Mouse (Mus musculus) neural tube, embryonic 11.5 days (tissue): Measurements from ENCODE around the gene Macrod2. TPM values are rescaled to one million over a fixed set of nuclear protein-coding genes. Genes with fewer than 3 reads are reported as not detected.

Source experiments
- ATAC-seq: fragments of 200-750 bp; cut with Nextera tagmentation; 2 replicates; pipeline ENCODE4 v1.8.0; 2017; ENCODE audit warnings: moderate number of reproducible peaks, mild to moderate bottlenecking, moderate TSS enrichment, moderate library complexity; ENCODE audit not compliant: insufficient read depth, low FRiP score, low TSS enrichment
- DNase-seq: peaks from one replicate; pipeline ENCODE4 v3.0.0-alpha.2; 2015; ENCODE audit warnings: low spot score
- H3K27ac ChIP-seq: fragments of 300-500 bp; sonication (generic); 2 replicates; pipeline ENCODE4 v1.5.1; 2014; ENCODE audit warnings: low read depth, mild to moderate bottlenecking, low read length
- H3K27me3 ChIP-seq: fragments of 300-500 bp; sonication (generic); 2 replicates; pipeline ENCODE4 v1.6.1; 2014; ENCODE audit warnings: mild to moderate bottlenecking, low read length, mixed read lengths; ENCODE audit not compliant: control insufficient read depth, insufficient read depth
- H3K36me3 ChIP-seq: fragments of 300-500 bp; sonication (generic); 2 replicates; pipeline ENCODE4 v1.6.1; 2014; ENCODE audit warnings: mild to moderate bottlenecking, low read length, moderate library complexity, mixed read lengths; ENCODE audit not compliant: control insufficient read depth, insufficient read depth
- H3K4me1 ChIP-seq: fragments of 300-500 bp; sonication (generic); 2 replicates; pipeline ENCODE4 v1.6.1; 2014; ENCODE audit warnings: low read length, mixed read lengths; ENCODE audit not compliant: control insufficient read depth, insufficient read depth
- H3K4me2 ChIP-seq: fragments of 300-500 bp; sonication (generic); 2 replicates; pipeline ENCODE4 v1.6.1; 2014; ENCODE audit warnings: low read depth, mild to moderate bottlenecking, moderate library complexity
- H3K4me3 ChIP-seq: fragments of 300-500 bp; sonication (generic); 2 replicates; pipeline ENCODE4 v1.5.1; 2014; ENCODE audit warnings: low read depth, low read length
- H3K9ac ChIP-seq: fragments of 300-500 bp; sonication (generic); 2 replicates; pipeline ENCODE4 v1.6.1; 2014; ENCODE audit warnings: mild to moderate bottlenecking, low read length
- H3K9me3 ChIP-seq: fragments of 300-500 bp; sonication (generic); 2 replicates; pipeline ENCODE4 v1.6.1; 2016; ENCODE audit warnings: low read length; ENCODE audit not compliant: control insufficient read depth
- WGBS: fragments of 180-500 bp; shearing (Covaris S2); extraction: QIAGEN DNeasy Blood & Tissue Kit; methylation state at CpG from one replicate; pipeline ENCODE4 v1.1.7; 2014; 5-methylcytosine and 5-hydroxymethylcytosine counted together
- polyA plus RNA-seq: library from polyadenylated mRNA; unstranded; fragments of >200 nt; fragmentation: Nextera tagmentation; extraction: Ambion mirVana; gene quantifications from 2 replicates; pipeline ENCODE4 v1.2.1, GENCODE M21; 2014

Gene Macrod2
- polyA plus RNA-seq, 1 experiment from 2014 or later, result 46.0 TPM

- H3K27ac ChIP-seq, result no peak overlapping the region
- no peak overlapping the region for H3K4me2 ChIP-seq
- no peaks in the 10 kb centered on the region for H3K36me3 ChIP-seq
- no peak for DNase-seq
- no peak overlapping the region for H3K9ac ChIP-seq
- H3K9me3 ChIP-seq, result no peaks in the 10 kb centered on the region
- no peak for ATAC-seq
- H3K27me3 ChIP-seq, result no peaks in the 10 kb centered on the region
- H3K4me3 ChIP-seq, result no peak overlapping the region
- H3K4me1 ChIP-seq, result no peaks in the 10 kb centered on the region
- WGBS, result 83% methylated on average over 2 of the region's 2 CpGs
Observed at GRCm38 (mm10) chr2:140621730-140622337, 226.7 kb downstream of the Macrod2 start.

DNA sequence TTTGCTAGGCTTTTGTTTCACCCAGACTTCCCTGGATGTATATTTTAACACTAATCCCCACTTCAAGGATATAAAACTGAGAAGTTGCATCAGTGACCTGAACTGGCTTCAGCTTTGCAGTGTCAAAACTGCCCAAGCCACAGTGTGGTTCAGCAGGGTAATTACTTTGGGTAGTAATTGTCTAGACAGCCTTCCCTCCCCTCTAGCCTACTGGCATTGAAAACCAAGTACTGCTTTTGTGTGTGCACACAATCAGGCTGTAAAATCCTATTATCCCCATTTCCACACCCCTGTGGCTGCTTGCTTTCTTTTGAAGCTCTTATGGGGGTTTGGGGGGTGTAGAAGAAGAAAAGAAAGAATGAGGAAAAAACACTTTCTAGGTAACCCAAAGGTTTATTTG, 258.4 kb downstream of the Macrod2 start:
- ATAC-seq, result peak; percentile 82
- H3K9me3 ChIP-seq, result no peaks in the 10 kb centered on the region

GRCm38 (mm10) chr2:140653978-140654377, 258.9 kb downstream of the Macrod2 start:
- Histone ChIP-seq H3K27ac (no peak overlapping the region), H3K4me3 (no peak overlapping the region), H3K9me3 (no peaks in the 10 kb centered on the region), H3K9ac (no peak overlapping the region), H3K4me2 (no peak overlapping the region), H3K36me3 (no peaks in the 10 kb centered on the region), H3K27me3 (no peaks in the 10 kb centered on the region), H3K4me1 (peaks cover 8% of the 10 kb centered on the region; the same call in 1 of the 2 replicates)
- DNase-seq (no peak), ATAC-seq (peak; percentile 66; the same call in 1 of the 2 replicates)
- WGBS, result 31% methylated on average over 2 of the region's 2 CpGs

More for the DNA sequence above, 258.4 kb downstream of the Macrod2 start:
- Histone ChIP-seq H3K4me3 (no peak overlapping the region), H3K27ac (no peak overlapping the region), H3K4me1 (peaks cover 8% of the 10 kb centered on the region; the same call in 1 of the 2 replicates), H3K9ac (no peak overlapping the region), H3K36me3 (no peaks in the 10 kb centered on the region), H3K27me3 (no peaks in the 10 kb centered on the region), H3K4me2 (no peak overlapping the region)
- peak; percentile 26 for DNase-seq

- Histone ChIP-seq H3K9ac (no peak overlapping the region), H3K4me1 (peaks cover 14% of the 10 kb centered on the region), H3K9me3 (no peaks in the 10 kb centered on the region), H3K27ac (no peak overlapping the region), H3K27me3 (no peaks in the 10 kb centered on the region), H3K36me3 (peaks cover 10% of the 10 kb centered on the region), H3K4me3 (no peak overlapping the region), H3K4me2 (no peak overlapping the region)
- WGBS, result 66% methylated on average over 5 of the region's 5 CpGs
- DNase-seq (no peak), ATAC-seq (no peak)
Observed at GRCm38 (mm10) chr2:140662673-140663072, 267.6 kb downstream of the Macrod2 start.

- no peaks in the 10 kb centered on the region for H3K9me3 ChIP-seq
- no peak overlapping the region for H3K9ac ChIP-seq
- peaks cover 10% of the 10 kb centered on the region for H3K36me3 ChIP-seq
- no peak for DNase-seq
- no peak for ATAC-seq
- no peak overlapping the region for H3K4me2 ChIP-seq
- no peaks in the 10 kb centered on the region for H3K27me3 ChIP-seq
- 93% methylated on average over 4 of the region's 4 CpGs for WGBS
- H3K4me1 ChIP-seq, result peaks cover 19% of the 10 kb centered on the region
- H3K27ac ChIP-seq, result no peak overlapping the region
- no peak overlapping the region for H3K4me3 ChIP-seq
Observed at GRCm38 (mm10) chr2:140664381-140664780, 269.3 kb downstream of the Macrod2 start.

- H3K27ac ChIP-seq, result no peak overlapping the region
- no peaks in the 10 kb centered on the region for H3K27me3 ChIP-seq
- H3K36me3 ChIP-seq, result no peaks in the 10 kb centered on the region
- ATAC-seq (no peak), DNase-seq (no peak)
- 28% methylated on average over 7 of the region's 7 CpGs for WGBS
- H3K4me3 ChIP-seq, result no peak overlapping the region
- no peaks in the 10 kb centered on the region for H3K9me3 ChIP-seq
- H3K9ac ChIP-seq, result no peak overlapping the region
- H3K4me2 ChIP-seq, result peak overlapping the region; percentile 34; the same call in 1 of the 2 replicates
- peaks cover 19% of the 10 kb centered on the region for H3K4me1 ChIP-seq
Observed at GRCm38 (mm10) chr2:140666846-140667245, 271.7 kb downstream of the Macrod2 start.

- Histone ChIP-seq H3K4me1 (peaks cover 19% of the 10 kb centered on the region), H3K27ac (no peak overlapping the region), H3K4me3 (peak overlapping the region; percentile 17), H3K36me3 (no peaks in the 10 kb centered on the region), H3K27me3 (no peaks in the 10 kb centered on the region), H3K9me3 (no peaks in the 10 kb centered on the region), H3K4me2 (peak overlapping the region; percentile 34), H3K9ac (no peak overlapping the region; the same call in 1 of the 2 replicates)
- ATAC-seq (no peak), DNase-seq (no peak)
- 39% methylated on average over 13 of the region's 13 CpGs for WGBS
Observed at GRCm38 (mm10) chr2:140667261-140668047, 272.3 kb downstream of the Macrod2 start.

- no peaks in the 10 kb centered on the region for H3K36me3 ChIP-seq
- ATAC-seq, result peak; percentile 45
- no peak overlapping the region for H3K27ac ChIP-seq
- peak overlapping the region; percentile 17 for H3K4me3 ChIP-seq
- DNase-seq, result peak; percentile 86
- peak overlapping the region; percentile 34 for H3K4me2 ChIP-seq
- no peaks in the 10 kb centered on the region for H3K9me3 ChIP-seq
- 0 out of 2 replicates have a peak overlapping the region, but pooled peaks have one; percentile 18 for H3K9ac ChIP-seq
- WGBS, result under 1% methylated on average over 8 of the region's 8 CpGs
- H3K4me1 ChIP-seq, result peaks cover 19% of the 10 kb centered on the region
- no peaks in the 10 kb centered on the region for H3K27me3 ChIP-seq
Observed at GRCm38 (mm10) chr2:140668311-140668710, 273.2 kb downstream of the Macrod2 start.
